Mouse (Mus musculus): ENCODE measurements around the gene Sept12.

Sept12 gene

GRCm38 (mm10) chr16:4997553-4997952 is at the start of gene Sept12:
Gene Sept12 (minus strand): TSS chr16:4997852.
- DNase-seq (ENCODE audit: low read depth, low spot score) = no peak

- no peak for DNase-seq (ENCODE audit: low read depth, low spot score)
Observed at GRCm38 (mm10) chr16:5045322-5045721, 47.7 kb upstream of the Sept12 start.

GRCm38 (mm10) chr16:5036649-5037234 is 39.1 kb upstream of the Sept12 start:
- DNase-seq (ENCODE audit: low read depth, low spot score) = peak; percentile 31

DNA sequence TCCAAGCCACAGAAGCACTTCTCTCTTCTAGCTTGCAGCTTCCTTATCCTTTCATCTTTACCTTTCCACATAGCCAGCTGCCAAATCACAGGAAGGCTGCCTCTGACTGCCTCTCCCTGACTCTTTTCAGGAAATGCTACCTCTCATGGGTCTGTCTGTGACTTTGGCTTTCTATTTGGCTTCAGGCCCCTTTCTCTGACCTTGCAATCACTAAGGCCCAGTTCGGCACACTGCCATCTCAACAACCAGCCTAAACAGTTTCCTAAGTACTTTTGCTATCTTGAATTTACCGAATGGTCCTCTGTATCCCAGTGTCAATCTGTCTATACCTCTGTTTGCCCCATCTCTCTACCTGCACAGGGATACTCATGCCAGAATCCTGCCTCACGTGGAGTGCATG is 37.9 kb upstream of the Sept12 start:
- no peak for DNase-seq (ENCODE audit: low read depth, low spot score)

DNA sequence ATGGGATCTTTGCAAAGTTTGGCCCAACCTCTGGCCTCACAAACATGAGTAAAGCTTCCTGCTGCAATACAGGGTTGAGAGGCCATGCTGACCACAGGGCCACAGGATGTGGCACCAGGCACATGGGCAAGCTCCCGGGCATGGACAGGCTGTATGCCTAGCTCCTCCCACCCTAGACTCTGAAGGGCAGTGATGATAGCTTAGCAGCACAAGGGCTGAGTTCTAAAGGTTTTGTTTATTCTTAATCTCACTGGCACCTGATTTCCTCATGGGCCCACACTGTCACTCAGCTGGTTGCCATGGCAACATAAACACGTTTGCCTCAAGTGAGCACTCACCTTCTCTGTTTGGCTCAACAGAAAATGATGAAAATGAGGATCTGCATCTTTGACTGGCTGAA is 32.2 kb upstream of the Sept12 start:
- no peak for DNase-seq (ENCODE audit: low read depth, low spot score)

DNA sequence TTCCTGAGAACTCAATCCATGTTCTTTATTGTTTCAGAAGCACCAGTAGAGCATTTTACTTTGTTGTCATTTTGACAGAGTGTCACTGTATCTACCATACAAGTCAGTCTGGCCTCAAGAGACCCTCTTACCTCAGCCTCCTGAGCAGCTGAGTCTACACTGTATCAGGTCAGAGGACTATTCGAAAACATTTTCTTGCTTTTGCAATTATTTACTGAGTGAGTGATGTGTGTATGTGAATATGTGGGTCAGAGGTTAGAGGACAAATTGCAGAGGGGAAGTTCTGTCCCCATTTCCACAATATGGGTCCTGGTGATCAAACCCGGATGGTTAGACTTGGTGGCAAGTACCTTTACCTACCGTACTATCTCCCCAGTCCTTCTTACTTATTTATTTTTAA is 26.4 kb upstream of the Sept12 start:
- no peak for DNase-seq (ENCODE audit: low read depth, low spot score)

DNA sequence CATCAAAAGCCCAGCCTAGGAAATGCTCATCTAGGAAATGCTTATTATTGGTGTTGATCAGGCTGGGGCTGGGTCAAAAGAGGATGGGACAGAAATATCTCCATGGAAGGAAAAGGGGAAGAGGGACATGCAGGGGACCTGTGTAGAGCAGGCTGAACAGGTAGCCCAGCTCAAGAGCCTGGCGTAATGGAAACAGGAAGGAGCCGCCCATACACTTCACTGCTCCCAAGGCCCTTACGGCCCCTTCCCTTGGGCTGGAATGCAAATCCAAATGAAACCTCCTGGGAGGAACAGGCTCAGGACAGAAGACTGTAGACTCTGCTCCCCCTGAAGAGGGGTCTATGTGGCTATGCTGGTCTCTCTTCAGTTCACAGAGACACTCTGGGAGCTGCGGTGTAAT is 16.9 kb upstream of the Sept12 start:
- no peak for DNase-seq (ENCODE audit: low read depth, low spot score)

DNA sequence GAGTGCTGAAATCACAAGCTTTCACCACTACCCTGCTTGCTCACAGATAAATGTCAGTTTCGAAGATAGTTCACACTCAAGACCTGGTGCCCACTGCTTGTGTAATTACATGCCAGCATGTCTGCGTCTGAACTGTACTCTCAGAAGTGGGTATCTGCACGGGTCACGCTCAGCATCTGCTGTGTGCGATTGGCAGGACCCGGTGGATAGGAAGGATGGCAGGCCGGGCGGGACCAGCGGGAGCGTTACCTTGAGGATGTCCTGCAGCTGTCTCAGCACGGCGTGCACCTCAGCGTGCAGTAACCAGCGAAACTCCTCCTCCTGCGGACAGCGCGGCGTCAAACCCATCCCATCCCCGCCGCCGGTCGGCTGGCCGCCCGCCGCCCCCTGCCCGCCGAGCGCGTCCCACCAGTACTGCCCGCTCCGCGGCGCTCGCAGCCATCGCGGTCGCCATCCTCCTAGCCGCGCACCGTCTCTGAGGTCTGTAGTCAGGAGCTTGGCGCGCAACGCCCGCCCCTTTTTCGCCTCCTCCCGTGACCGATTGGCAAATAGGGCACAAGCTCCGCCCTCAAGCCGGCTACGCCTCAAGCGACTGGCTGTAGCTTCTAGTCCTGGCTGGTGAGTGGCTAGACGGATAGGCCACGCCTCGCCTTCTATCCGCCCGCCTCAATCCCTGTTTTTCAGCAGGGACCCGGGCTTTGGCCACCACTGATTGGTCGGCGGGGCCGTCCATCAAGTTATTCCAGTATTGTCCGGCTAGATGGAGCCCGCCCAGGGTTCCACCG is 15.6 kb upstream of the Sept12 start, which contains the start of gene Rogdi:
TSS of gene Rogdi (minus strand) at position 500 of the 785 bp plus-strand sequence.
- DNase-seq (ENCODE audit: low read depth, low spot score) = peak; percentile 100

- peak; percentile 40 for DNase-seq (ENCODE audit: low read depth, low spot score)
Observed at GRCm38 (mm10) chr16:5012036-5013005, 14.7 kb upstream of the Sept12 start.

GRCm38 (mm10) chr16:5011285-5011684 is 13.6 kb upstream of the Sept12 start:
- no peak for DNase-seq (ENCODE audit: low read depth, low spot score)

- peak; percentile 22 for DNase-seq (ENCODE audit: low read depth, low spot score)
Observed at GRCm38 (mm10) chr16:5010371-5010935, 12.8 kb upstream of the Sept12 start.

DNA sequence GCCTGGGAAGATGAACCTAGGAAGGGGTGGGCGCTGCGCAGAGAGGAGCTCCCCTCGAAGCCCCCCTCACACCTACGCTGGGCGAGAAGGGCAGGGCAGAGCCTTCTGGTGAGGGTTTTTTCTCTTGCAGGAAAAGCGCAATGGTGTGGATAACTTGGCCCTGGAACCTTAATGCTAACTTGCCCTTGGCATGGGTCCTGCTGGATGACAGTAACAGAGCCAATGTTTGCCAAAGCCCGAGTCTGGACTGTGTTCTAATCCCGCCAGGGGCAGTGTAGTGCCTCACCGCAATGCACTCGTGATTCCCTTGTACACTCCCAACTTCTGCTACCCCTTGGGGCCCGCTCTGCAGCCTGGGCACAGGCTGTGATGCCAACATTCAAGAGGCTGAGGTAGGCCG is 10.4 kb upstream of the Sept12 start:
- DNase-seq (ENCODE audit: low read depth, low spot score) = no peak

DNA sequence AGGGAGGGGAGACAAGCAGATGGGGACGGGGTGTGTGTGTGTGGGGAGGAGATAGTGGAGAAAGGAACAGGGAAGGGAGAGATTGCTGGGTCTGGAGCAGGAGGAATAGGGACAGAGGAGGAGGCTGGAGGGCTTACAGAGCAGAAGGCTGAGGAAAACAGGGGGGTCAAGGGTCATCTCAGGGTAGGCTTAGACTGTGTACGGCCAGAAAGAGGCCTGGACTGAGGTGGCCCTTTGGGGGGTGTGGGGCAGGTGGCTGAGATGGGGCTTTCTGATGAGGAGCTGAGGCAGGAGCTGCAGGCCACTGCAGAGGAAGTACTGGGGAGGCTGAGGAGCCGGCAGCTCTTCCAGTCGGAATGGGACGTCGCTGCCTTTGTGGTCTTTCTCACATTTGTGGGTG is 9.8 kb upstream of the Sept12 start:
- no peak for DNase-seq (ENCODE audit: low read depth, low spot score)

DNA sequence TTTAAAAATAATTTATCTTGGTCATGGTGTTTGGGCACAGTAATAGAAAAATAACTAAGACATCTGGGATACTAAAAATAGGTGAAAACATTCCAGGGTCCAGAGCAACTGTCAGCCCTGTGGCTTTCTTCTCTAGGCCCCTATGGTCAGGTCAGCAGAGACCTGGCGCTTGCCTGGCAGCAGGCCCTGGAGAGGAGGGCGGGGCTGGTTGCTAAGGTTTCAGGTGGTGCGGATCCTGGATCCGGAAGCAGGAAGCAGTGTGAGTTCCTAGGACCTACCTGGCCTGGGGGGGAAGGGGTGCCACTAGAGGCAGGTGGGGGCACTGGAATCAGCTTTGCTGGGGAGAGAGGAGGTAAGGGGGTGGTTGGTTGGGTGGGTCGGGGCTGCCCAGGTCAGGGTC is 9.4 kb upstream of the Sept12 start, which contains the start of gene Smim22:
TSS of gene Smim22 (plus strand) at position 222 of the 400 bp plus-strand sequence.
- no peak for DNase-seq (ENCODE audit: low read depth, low spot score)

DNA sequence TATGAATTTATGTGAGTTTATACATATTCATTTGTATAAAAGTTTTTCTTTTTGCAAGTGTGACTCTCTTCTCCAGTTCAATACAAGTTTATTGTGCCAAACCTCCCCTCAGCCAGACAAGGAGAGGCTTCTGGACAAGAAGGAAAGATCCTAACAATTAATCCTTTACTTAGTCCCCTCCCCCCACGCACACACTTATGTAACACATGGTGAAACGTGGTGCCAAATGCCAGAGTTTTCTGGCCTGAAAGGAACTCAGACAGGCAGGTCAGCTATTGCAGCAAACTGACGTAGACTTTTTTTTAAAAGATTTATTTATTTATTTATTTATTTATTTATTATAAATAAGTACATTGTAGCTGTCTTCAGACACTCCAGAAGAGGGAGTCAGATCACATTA is 3.0 kb upstream of the Sept12 start:
- DNase-seq (ENCODE audit: low read depth, low spot score) = no peak

GRCm38 (mm10) chr16:4998984-4999383 is 1.3 kb upstream of the Sept12 start:
- DNase-seq (ENCODE audit: low read depth, low spot score) = no peak

DNA sequence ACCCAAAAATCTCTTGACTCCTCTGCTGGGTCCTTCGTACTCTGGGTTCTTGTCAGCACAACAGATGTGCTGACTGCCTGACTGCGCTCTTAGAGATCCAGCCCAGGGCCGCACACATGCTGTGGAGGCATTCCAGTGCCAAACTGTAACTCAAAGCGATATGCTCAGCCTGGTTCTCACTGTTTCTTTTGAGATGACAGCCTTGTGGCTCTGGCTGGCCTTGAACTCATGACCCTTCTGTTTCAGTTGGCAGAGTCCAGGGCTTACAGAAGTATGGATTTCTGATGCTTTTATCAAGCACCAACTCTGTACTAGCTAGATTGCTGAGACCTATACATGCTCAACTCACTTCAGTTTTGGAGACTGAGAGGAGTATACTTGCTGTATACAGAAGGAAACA is 4.4 kb downstream of the Sept12 start:
- no peak for DNase-seq (ENCODE audit: low read depth, low spot score)

GRCm38 (mm10) chr16:4984717-4985116 is 12.9 kb downstream of the Sept12 start:
- DNase-seq (ENCODE audit: low read depth, low spot score) = no peak

DNA sequence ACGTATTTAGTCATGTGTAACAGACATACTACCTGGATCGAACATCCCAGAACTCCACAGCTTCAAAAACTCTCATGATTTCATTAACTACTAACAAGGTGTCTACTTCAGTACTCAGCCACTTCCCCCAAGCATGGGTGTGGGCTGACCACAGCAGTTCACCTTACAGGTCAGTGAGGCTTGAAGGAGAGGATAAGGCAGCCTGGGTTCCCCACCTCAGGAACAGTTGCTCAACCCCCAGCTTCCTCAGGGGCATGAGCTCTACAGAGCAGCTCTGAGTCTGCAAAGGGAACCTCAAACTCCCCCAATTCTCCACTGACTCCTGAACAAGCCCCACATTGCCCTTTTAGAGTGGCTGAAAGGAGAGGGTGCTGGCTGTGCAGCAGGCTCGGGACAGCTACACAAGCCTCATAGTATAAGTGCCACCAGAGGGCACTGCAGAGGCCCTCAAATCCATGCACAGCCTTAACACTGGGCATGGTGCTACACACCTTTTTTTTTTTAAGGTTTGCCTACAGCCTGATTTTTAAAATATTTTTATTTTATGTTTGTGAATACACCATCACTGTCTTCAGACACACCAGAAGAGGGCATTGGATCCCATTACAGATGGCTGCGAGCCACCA is 17.8 kb downstream of the Sept12 start:
- peak; percentile 72 for DNase-seq (ENCODE audit: low read depth, low spot score)

- DNase-seq (ENCODE audit: low read depth, low spot score) = peak; percentile 83
Observed at GRCm38 (mm10) chr16:4978275-4979051, 19.2 kb downstream of the Sept12 start.

All from brain, adult 2 months (tissue).